Mouse (Mus musculus): Measurements from ENCODE around the gene Sorcs1.

DNA sequence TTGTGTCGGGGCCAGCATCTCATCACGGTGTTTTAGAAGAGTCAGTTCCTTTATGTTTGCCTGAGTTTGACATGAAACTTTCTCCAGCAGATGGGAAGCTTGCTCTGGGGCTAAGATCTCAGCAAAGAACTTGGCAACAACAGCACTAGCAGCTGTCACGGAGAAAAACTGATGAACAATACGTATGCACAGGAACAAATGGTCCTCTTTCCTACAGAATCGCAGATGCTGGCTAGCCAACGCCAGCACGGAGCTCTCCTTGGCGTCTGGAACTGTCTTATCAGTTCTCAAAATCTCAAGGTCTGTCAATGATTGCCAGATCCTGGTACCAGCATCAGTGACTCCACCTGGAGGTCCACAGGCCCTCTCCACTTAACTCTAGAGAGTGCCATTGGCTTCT lies 350.6 kb downstream of the Sorcs1 start:
- TF ChIP-seq CTCF (IDR thresholded peaks at IDR 0.05; ENCODE audit: low read depth) (no peak), EP300 (IDR thresholded peaks at IDR 0.05; ENCODE audit: low read depth) (no peak)

Measured in liver, postnatal 0 days (tissue).